Mouse (Mus musculus): ENCODE data around the gene 4930523C07Rik. TPM values are rescaled to one million over a fixed set of nuclear protein-coding genes. Genes with fewer than 3 reads are reported as not detected.
A peak's percentile ranks its signal among the peaks of the same experiment; 100 is the strongest.

Gene 4930523C07Rik
- polyA plus RNA-seq, 1 experiment = 1.6 TPM

DNA sequence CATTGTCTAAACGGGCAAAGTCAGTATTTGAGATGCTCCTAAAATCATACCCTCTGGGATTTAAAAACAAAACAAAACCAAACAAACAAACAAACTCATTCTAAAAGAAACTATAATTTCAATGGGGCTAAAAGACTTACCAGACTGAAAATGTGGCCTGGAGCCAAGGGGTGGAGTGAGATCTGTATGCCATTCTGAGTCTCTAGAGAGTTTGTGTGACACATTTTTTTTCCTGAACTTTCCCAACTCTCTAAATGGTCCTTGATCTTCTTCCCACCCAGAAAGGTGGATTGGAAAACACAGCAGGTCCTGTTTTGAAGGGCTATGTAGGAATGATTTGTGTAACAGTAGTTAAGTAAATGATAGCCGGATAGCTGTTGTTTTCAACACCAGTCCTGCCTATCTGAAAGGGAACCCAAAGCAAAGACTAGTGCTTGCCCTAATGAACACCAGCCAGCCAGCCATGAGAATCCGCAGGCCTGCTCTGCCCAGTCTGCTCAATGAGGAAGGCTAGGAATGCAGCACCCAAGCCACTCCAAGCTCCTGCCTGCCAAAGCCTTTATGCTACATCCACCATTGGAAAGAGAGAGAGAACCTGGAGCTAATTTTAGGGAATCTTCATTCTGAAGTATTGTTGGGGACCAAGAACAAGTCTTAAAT is 1.0 kb downstream of the 4930523C07Rik start:
- TF ChIP-seq POLR2A (IDR thresholded peaks at IDR 0.05; ENCODE audit: extremely low read depth, insufficient read depth, low read length) = no peak
- no peak for TF ChIP-seq CTCF (IDR thresholded peaks at IDR 0.05; ENCODE audit: extremely low read depth, insufficient read depth, low read length)
- no peak overlapping the region for H3K27ac ChIP-seq (ENCODE audit: insufficient read depth, low read length)
- peak overlapping the region; percentile 30; the same call in 1 of the 2 replicates for H3K4me3 ChIP-seq (ENCODE audit: insufficient read depth, low read length)
- no peaks in the 10 kb centered on the region for H3K4me1 ChIP-seq (ENCODE audit: control insufficient read depth, insufficient read depth, low read length)

- no peak overlapping the region for H3K4me3 ChIP-seq (ENCODE audit: insufficient read depth, low read length)
- TF ChIP-seq POLR2A (IDR thresholded peaks at IDR 0.05; ENCODE audit: extremely low read depth, insufficient read depth, low read length) = no peak
- no peaks in the 10 kb centered on the region; the same call in 1 of the 2 replicates for H3K4me1 ChIP-seq (ENCODE audit: control insufficient read depth, insufficient read depth, low read length)
- H3K27ac ChIP-seq (ENCODE audit: insufficient read depth, low read length) = no peak overlapping the region
Measured at GRCm38 (mm10) chr1:160045971-160046370, 1.8 kb downstream of the 4930523C07Rik start.

GRCm38 (mm10) chr1:160046786-160047185 is 2.6 kb downstream of the 4930523C07Rik start:
- Histone ChIP-seq H3K4me1 (ENCODE audit: control insufficient read depth, insufficient read depth, low read length) (no peaks in the 10 kb centered on the region; the same call in 1 of the 2 replicates), H3K27ac (ENCODE audit: insufficient read depth, low read length) (no peak overlapping the region), H3K4me3 (ENCODE audit: insufficient read depth, low read length) (no peak overlapping the region)
- TF ChIP-seq POLR2A (IDR thresholded peaks at IDR 0.05; ENCODE audit: extremely low read depth, insufficient read depth, low read length) (no peak), CTCF (IDR thresholded peaks at IDR 0.05; ENCODE audit: extremely low read depth, insufficient read depth, low read length) (no peak)

DNA sequence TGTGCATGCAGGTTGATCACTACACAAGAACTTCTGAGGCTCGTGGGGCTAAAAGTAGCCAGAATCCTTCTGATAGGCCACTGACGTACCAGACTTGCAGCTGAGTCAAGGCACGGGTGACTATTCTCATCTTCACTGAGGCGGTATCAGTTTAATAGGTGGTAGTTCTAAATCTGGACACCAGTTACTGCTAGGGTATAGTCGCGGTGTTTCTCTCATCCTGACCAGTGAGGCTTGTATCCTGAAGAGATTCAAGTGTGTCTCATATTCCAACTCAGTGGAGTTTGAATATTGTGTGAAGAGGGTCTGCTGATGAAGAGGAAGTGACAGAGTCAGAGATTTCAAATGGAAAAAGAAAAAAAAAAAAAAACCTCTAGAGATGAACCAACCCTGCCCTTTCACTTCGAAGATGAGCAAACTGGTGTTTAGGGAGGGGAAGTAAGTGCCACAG is 3.3 kb downstream of the 4930523C07Rik start:
- H3K4me1 ChIP-seq (ENCODE audit: control insufficient read depth, insufficient read depth, low read length) = no peaks in the 10 kb centered on the region; the same call in 1 of the 2 replicates
- H3K27ac ChIP-seq (ENCODE audit: insufficient read depth, low read length) = no peak overlapping the region
- TF ChIP-seq POLR2A (IDR thresholded peaks at IDR 0.05; ENCODE audit: extremely low read depth, insufficient read depth, low read length) (no peak), CTCF (IDR thresholded peaks at IDR 0.05; ENCODE audit: extremely low read depth, insufficient read depth, low read length) (no peak)
- no peak overlapping the region for H3K4me3 ChIP-seq (ENCODE audit: insufficient read depth, low read length)

DNA sequence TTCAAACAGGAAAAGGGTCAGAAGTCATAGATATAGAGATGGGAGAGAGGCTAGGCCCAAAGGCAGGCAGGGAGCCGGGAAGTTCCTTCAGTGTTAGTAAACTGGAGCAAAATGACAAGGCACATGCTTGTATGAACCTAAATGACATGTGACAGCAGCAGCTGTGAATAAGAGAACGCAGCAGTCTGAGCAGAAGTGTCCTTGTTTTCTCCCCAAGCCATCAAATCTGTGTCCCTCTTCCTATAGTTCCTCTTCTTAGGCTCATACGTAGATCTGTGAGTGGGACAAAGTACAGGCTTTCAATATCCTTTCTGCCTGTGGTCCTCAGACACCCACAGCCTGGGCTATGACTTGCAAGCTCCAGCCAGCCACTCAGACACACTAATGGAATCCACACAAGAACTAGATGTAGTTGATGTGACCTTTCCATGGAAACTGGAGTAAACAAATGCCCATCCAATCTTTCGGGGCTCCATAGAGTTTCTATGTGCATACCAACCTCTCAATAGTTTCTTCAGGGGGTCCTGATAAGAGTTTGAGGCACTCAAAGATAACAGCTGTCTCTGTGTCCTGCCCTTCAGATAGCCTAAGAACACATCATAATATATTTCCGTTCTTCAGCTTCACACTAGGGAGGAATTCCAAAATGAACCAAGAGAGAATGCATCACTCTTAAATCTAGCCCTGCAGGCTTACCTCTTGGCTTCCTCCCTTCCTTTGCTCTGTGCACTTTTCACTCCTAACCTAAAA is 5.1 kb downstream of the 4930523C07Rik start:
- Histone ChIP-seq H3K4me3 (ENCODE audit: insufficient read depth, low read length) (no peak overlapping the region), H3K27ac (ENCODE audit: insufficient read depth, low read length) (no peak overlapping the region), H3K4me1 (ENCODE audit: control insufficient read depth, insufficient read depth, low read length) (no peaks in the 10 kb centered on the region; the same call in 1 of the 2 replicates)
- TF ChIP-seq POLR2A (IDR thresholded peaks at IDR 0.05; ENCODE audit: extremely low read depth, insufficient read depth, low read length) (no peak), CTCF (IDR thresholded peaks at IDR 0.05; ENCODE audit: extremely low read depth, insufficient read depth, low read length) (no peak)

GRCm38 (mm10) chr1:160050898-160051297 is 6.7 kb downstream of the 4930523C07Rik start:
- no peak overlapping the region for H3K27ac ChIP-seq (ENCODE audit: insufficient read depth, low read length)
- H3K4me3 ChIP-seq (ENCODE audit: insufficient read depth, low read length) = no peak overlapping the region
- TF ChIP-seq POLR2A (IDR thresholded peaks at IDR 0.05; ENCODE audit: extremely low read depth, insufficient read depth, low read length) = no peak
- no peak for TF ChIP-seq CTCF (IDR thresholded peaks at IDR 0.05; ENCODE audit: extremely low read depth, insufficient read depth, low read length)
- no peaks in the 10 kb centered on the region; the same call in 1 of the 2 replicates for H3K4me1 ChIP-seq (ENCODE audit: control insufficient read depth, insufficient read depth, low read length)

- no peak overlapping the region for H3K4me3 ChIP-seq (ENCODE audit: insufficient read depth, low read length)
- TF ChIP-seq POLR2A (IDR thresholded peaks at IDR 0.05; ENCODE audit: extremely low read depth, insufficient read depth, low read length) = no peak
- H3K4me1 ChIP-seq (ENCODE audit: control insufficient read depth, insufficient read depth, low read length) = no peaks in the 10 kb centered on the region; the same call in 1 of the 2 replicates
- H3K27ac ChIP-seq (ENCODE audit: insufficient read depth, low read length) = no peak overlapping the region
Measured at GRCm38 (mm10) chr1:160052556-160053315, 8.6 kb downstream of the 4930523C07Rik start.

DNA sequence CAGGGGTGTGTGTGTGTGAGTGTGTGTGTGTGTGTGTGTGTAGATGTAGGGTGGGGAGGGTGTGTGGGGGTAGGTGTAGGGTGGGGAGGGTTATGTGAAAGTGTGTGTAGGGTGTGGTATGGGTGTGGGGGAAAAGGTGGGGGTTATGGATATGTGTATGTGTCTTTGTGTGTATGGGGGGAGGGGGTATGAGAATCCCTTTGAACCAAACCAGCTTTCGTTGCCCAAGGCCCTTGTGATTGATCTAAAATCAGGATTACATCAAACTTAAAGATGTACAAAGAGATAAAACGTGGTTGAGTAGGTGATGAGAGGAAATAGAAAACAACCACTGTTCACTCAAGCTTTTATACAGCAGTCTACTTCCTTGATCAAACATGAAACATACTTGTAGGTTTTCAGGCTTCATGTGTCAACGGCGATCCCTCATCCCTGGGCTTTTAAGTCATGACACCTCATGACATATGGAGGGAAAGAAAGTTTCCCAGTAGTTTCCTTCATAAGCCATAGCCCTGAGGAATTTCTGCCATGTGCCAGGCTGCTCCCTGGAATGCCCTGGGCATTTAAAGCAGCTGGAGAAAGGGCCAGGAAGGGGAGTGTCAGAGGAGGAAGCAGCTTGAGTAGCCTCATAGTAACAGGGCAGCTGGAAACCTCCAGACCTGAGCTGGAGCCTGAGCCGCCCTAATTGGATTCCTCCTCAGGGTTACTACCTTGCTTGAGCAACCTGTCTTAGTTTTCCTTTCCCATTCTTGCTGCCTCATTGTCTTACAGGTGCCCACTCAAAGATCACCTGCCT is 9.5 kb downstream of the 4930523C07Rik start:
- no peak for TF ChIP-seq POLR2A (IDR thresholded peaks at IDR 0.05; ENCODE audit: extremely low read depth, insufficient read depth, low read length)
- no peak for TF ChIP-seq CTCF (IDR thresholded peaks at IDR 0.05; ENCODE audit: extremely low read depth, insufficient read depth, low read length)
- no peak overlapping the region for H3K4me3 ChIP-seq (ENCODE audit: insufficient read depth, low read length)
- no peaks in the 10 kb centered on the region; the same call in 1 of the 2 replicates for H3K4me1 ChIP-seq (ENCODE audit: control insufficient read depth, insufficient read depth, low read length)
- no peak overlapping the region for H3K27ac ChIP-seq (ENCODE audit: insufficient read depth, low read length)
